Mouse (Mus musculus) cerebellum, postnatal 36 days (tissue): ENCODE measurements at regions not wholly inside any gene's neighbourhood (a gene's known extent, or its start where the extent isn't known, plus 50 kb on each side); places are given as distances from the start of the nearest gene placed in this dataset.

Source experiments
- DNase-seq, 2 experiments: peaks; one replicate each; pipeline ENCODE4 v3.0.0; 2021 to 2022; ENCODE audit warnings: mixed read lengths in 2 of 2

GRCm38 (mm10) chr17:85932360-85933132 lies 212.4 kb downstream of the Srbd1 start:
- no peak for DNase-seq

DNA sequence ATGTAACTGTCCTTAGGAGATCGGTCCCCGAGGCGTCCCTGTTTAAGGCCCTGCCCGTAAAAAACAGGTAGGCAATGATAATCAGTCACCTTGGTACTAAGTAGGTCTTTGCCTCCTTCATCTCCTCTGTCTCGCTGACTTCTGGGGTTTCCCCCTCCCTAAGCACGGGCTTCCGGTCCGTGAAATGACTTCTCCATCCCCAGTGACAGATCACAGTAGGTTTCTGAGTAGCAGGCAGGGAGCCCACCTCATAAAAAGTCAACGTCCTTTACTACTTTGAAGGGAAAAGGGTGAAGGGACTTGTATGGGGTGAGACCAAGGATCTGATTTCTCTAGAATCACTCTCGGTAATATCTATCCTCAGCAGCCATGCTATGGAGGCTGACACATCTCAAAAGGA lies 213.0 kb downstream of the Srbd1 start:
- no peak for DNase-seq

DNA sequence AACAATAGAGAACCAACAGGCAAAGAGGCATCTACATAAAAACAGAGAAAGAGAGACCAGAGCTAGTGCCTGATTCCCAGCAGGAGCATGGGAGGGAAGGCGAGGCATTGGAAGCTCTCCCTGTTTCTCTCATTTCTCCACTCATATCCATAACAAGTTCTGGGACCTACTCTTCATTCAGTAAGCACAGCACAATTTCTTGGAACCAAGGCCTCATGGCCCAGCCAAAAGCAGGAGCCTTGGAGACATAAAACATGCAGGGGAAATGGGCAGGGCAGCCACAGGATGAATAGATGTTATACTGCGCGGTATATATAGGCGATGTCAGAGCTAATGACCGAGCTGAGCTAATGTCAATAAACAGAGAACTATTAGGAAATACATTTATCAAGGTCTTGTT lies 214.2 kb downstream of the Srbd1 start:
- no peak for DNase-seq

DNA sequence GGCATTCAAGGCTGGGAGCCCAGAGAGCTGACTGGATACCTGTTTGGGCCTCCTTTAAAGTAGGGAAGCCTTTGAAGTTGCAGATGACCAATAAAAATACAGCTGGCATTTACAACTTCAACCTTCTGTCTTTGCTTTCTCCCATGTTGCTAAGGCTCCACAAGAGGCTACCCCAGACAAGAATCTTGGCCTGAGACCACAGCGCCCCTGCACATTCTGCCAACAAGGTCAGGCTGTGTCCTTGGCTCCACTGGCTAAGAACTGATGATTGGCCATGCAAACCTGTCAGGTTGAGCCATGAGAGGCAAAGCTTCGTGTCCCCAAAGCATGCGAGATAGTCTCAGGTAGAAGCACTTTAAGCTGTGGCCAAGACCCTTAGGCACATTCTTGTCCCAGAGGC lies 214.6 kb downstream of the Srbd1 start:
- DNase-seq, result no peak

DNA sequence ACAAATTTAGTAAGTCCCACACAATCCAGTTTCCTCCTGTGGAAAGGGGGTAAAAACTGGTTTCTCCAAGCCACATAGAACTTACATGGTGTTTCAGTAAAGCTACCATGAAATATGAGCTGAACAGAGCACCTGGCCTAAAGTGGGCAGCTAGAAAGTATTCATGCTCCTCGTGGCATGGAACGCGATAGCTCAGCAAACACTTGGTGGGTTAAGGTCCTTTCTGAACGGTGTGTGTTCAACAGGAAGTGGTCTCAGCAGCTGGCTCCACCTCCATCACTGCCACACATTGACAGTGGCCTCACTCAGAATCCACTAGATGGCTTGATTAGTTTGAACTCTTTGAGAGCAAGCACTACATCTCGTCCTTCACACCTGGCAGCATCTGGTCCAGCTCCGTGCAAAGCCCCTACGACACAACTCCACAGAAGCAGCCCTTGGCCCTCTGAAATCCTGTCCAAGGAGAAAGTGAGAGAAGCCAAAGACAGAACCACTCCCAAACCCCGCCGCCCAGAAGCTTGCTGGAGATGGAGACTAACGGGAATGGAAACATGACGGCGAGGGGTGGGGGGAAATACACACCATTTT lies 215.2 kb downstream of the Srbd1 start:
- no peak for DNase-seq

DNA sequence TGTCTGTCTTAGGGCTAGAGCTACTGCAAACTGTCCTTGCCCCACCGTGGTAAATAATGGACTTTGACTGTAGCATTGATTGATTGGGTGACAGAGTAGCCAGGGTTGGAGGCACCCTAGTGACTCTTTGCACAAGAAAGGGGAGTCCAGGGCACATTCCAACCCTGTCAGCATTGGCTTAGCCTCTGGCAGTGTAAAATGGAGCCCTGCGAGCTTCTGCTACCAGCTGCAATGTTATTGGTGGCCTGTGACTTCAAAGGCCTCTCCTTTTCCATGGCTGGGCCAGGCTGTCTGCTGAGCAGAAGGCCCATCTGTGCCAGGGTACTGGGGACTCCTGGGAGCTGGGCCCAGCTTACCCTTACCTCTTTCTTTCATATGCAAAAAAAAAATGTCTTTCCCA lies 216.4 kb downstream of the Srbd1 start:
- no peak for DNase-seq

- no peak for DNase-seq
Measured at GRCm38 (mm10) chr17:85927261-85927660, 217.7 kb downstream of the Srbd1 start.

GRCm38 (mm10) chr17:85926044-85926443 lies 218.9 kb downstream of the Srbd1 start:
- no peak for DNase-seq

DNA sequence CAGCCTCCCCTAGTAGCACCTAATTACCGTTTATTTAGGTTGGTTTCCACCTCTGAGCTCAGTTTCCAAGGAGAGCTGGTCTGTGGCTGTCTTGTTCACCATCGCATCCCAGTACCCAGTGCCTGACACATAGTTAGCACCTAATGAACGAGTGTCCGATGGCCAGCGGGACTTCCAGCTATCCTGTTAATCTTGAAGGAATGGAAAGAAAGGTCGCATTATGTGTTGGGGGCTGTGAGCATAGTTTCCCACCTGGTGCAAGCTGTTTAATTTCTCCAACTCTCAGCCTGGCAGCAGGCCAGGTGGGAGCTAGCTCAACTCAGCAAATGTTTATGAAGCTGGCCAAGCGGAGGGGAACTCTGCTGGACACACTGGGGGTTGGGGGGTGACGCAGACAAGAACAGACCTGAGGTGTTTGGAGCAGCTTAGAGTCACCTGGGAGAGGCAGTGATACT lies 223.7 kb downstream of the Srbd1 start:
- no peak for DNase-seq

- DNase-seq, result no peak
Measured at GRCm38 (mm10) chr17:85919868-85920267, 225.1 kb downstream of the Srbd1 start.

DNA sequence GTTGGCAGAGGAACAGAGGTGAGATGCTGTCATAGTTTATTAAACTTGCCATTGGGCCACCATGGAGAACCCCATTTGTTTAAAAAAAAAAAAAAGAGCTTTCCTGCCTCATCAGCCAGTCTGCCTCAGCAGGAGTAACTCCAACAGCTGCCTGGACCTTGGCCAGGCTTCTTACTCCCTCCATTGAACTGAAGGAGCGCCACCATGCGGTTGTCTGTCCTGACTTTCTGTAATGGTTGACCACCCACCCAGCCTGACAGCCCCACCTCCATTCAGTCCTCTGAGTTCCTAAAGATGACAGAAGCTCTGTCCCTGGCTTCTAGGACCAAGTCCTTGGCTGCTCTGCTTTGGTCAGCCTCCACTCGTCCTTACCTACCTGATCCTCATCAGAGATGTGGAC lies 227.8 kb upstream of the Six2 start:
- DNase-seq, result no peak

DNA sequence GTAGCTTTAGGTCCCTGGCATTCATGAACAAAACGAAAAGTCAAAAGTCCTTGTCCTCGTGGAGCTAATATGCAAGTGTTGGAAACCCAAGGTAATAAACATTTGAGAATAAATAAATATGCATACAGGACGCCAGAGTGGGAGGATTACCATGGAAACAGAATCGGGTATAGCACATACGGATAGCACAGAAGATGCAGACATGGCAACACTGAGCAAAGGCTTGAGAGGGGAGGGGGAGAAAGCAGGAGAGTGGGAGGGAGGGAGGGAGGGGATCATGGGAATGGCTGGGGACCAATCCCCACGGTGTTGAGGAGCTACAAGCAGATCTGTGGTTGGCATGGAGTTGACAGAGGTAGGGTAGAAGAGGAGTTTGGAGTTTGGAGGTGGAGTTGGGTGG lies 226.0 kb upstream of the Six2 start:
- no peak for DNase-seq

DNA sequence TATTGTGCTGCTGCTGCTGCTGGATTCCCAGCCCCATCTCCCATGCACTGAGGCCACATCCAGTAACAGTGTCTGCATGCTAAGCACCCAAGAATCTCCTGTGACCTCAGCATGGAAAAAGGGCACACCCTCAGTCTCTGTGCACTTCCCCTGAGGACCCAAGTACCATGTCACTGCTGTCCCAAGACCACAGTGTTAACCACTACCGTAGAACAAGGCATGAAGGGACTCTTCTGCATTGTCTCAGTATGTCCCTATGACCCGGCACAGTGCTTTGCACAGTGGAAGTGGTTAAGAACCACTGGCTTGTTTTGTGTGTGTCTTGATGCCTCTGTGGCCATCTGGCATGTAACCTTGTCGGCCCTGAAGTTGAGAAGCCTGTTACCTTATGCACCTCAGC lies 220.6 kb upstream of the Six2 start:
- no peak for DNase-seq

GRCm38 (mm10) chr17:85906597-85907187 lies 218.6 kb upstream of the Six2 start:
- DNase-seq, result no peak

GRCm38 (mm10) chr17:85902575-85902974 lies 214.5 kb upstream of the Six2 start:
- no peak for DNase-seq

DNA sequence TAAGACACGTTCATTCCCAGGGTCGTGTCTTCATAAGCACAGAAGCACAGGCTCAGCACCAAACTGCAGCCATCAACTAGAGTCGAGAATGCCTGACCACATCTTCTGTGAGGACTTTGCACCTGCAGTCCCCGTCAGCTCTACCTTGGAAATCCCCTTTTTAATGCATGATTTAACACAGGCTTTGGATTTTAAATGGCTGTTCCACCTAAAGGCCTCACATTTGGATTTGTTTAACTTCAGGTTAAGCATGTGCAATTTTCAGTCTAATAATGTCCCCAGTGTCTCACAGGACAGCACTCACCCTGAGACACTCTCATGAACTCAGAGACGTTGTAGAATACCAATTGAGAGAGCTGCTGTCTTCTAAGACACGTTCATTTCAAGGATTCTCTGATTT lies 211.0 kb upstream of the Six2 start:
- DNase-seq, result no peak

- DNase-seq, result no peak
Measured at GRCm38 (mm10) chr17:85895978-85896377, 207.9 kb upstream of the Six2 start.

DNA sequence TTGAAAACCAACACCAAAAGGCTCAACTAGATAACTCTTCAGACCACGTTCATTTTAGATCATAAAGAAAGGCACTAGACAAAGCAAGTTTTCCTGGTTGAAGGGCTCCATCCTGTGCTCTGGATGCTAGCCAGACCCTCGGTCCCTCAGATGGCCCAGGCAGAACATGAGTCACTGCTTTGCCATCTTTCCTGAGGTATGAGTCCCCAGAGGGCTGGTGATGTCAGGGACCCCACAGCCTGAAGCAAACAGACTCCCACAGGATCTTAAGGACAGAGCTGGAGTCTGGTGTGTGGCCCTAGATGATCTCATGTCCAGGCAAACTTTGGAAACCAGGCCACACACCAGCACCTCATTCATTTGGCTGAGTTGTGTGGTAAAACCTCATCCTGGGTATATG lies 203.2 kb upstream of the Six2 start:
- no peak for DNase-seq

DNA sequence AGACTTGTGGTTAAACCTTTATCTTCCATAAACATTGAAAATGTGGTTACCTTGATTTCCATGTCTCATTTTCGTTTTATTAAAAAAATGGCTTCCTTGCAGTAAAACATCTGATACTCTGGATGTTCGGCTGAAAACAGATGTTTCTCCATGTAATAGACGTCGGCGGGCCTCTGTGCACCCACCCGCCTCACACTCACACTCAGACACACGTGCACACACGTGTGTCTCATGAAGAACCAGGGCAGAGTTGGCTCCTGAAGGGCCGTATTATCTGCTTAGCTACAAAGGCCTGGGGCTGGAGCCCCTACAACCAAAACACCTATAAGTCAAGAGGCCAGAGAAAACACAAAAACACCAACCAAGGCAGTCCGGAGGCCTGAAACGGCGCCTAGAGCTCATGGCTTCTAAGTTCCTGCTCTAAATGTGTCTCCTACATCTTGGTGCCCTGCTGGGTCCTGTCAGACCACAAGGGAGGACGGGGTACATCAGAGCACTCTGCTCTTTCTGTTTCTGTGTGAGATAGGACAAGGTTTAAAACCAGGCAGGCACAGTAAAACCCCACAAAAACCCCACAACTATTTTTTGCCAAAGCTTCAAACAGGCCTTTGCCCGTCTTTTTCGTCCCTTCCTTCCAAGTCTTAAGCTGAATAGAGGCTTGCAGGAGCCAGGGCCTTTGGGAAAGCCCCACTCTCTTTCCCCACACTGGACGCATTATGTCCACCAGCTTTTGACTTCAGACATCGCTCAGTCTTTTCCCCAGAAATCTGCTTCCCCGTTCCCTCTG lies 201.9 kb upstream of the Six2 start:
- DNase-seq, result no peak

DNA sequence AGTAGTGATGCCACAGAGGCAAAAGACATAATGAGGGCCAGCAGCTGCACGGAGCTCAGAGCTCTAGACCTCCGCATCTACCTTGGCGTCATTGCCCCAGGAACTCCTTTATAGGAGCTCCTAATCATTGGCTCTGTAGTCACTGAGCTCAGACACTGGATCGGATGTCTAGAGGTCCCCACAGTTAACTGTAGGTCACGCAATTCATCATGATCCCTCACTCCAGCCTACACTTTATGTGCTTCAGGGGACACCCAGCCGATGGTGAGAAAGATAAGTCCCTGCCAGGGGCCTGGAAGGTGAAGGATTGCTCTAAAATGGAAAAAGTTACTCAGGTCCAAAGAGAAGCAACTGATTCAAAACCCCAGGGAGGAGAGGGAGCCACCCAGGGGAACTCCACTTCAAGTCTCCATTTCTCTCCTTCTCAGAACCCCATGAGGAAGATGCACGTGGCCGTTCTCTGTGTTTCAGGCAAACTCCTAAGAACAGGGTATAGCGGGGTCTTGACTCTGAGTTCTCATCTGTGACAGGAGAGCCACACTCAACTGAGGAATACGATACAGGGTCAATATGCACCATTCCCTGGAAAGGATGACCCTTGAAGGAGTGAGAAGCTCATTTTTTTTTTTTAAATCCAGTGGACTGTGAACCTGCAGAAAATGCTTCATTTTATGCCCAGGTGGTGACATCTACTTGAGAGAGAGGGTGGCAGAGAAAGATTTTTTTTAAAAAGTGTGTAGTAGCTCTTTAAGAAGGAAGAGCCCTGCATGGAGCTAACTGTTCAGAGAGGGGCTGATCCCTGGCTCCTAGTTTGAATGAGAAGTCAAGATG lies 200.7 kb upstream of the Six2 start:
- DNase-seq, result no peak

GRCm38 (mm10) chr17:85886675-85887074 lies 198.6 kb upstream of the Six2 start:
- no peak for DNase-seq

GRCm38 (mm10) chr17:85886237-85886636 lies 198.2 kb upstream of the Six2 start:
- no peak for DNase-seq
